Mouse (Mus musculus) testis, adult 2 months (tissue): Measurements from ENCODE around the gene Ttpal. TPM values are rescaled to one million over a fixed set of nuclear protein-coding genes. Genes with fewer than 3 reads are reported as not detected.

Experiments
- H3K27ac ChIP-seq: fragments of 200-500 bp; 2 replicates; pipeline ENCODE4 v1.5.1; 2012; ENCODE audit warnings: low read depth, low read length; ENCODE audit not compliant: control insufficient read depth, insufficient read depth
- H3K27me3 ChIP-seq: fragments of 200-500 bp; 2 replicates; pipeline ENCODE4 v1.6.1; 2012; ENCODE audit warnings: mild to moderate bottlenecking, low read length, moderate library complexity; ENCODE audit not compliant: control insufficient read depth, insufficient read depth
- H3K36me3 ChIP-seq: fragments of 200-500 bp; 2 replicates; pipeline ENCODE4 v1.6.1; 2012; ENCODE audit warnings: mild to moderate bottlenecking, low read length; ENCODE audit not compliant: control insufficient read depth, insufficient read depth
- H3K4me1 ChIP-seq: fragments of 200-500 bp; 2 replicates; pipeline ENCODE4 v1.6.1; 2012; ENCODE audit warnings: low read length; ENCODE audit not compliant: control insufficient read depth, insufficient read depth
- H3K4me3 ChIP-seq: fragments of 200-500 bp; 2 replicates; pipeline ENCODE4 v1.5.1; 2012; ENCODE audit warnings: low read depth, mild to moderate bottlenecking, low read length, moderate library complexity, mixed read lengths; ENCODE audit not compliant: control insufficient read depth
- CTCF ChIP-seq: fragments of 200-500 bp; IDR thresholded peaks from 2 replicates; pipeline ENCODE4 v1.5.1; 2012; ENCODE audit warnings: low read depth, mild to moderate bottlenecking, inconsistent platforms, low read length, moderate library complexity; ENCODE audit not compliant: control insufficient read depth, insufficient read depth, insufficient replicate concordance
- POLR2A ChIP-seq: fragments of 200-500 bp; IDR thresholded peaks from 2 replicates; pipeline ENCODE4 v1.6.1; 2012; ENCODE audit warnings: low read depth, mild to moderate bottlenecking, inconsistent platforms, low read length, moderate library complexity; ENCODE audit not compliant: control insufficient read depth
- polyA plus RNA-seq: library from polyadenylated mRNA; depleted of rRNA; stranded (reverse); fragments of >200 nt; gene quantifications from 2 replicates; pipeline ENCODE4 v1.2.3, GENCODE M21; 2012; rRNA removed

Ttpal gene
- 2.5 and 4.0 TPM in 2 replicates for polyA plus RNA-seq

DNA sequence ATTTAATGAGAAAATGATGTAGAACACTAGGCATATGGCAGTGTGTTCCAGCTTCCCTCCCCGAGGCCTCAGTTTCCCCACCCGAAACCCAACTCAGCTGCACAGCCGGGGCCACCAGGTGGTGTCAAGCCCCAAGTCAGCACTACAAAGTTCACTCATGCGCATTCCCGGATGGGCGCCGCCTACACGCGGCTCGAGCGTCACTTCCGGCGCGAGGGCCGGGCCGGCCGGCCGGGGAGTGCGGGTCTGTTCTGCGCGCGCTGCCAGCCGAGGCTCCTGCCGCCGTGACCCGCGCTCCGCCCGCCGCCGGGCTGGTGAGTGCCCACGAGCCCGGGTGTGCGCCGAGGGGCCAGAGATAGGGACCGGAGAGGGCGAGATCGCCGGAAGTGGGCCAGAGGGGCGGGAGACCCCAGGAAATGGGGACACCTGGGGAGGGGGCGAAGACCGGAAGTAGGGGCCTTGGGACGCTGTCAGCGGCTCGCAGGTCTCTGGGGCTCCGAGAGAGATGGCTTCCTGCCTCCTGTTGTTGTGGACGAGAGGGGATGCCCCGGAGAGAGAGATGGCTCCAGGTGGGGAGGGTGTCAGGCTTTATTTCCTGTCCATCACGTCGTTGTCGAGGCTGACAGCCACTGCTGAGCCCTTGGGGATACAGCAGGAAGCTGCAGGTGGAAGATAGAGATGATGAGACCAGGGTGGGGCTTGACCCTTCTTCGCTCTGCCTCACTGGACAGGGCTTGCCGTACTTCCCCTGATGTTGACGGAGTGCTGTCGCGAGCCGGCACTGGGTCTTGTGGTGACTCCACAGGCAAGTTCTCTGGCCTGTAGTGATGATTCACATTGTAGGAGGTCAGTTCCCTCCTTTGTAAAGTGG, at the start of gene Ttpal:
Ttpal (plus strand) TSS at position 214 of the 871 bp plus-strand sequence.
- peak; percentile 38; the same call in 1 of the 2 replicates for TF ChIP-seq CTCF
- peak; percentile 68; the same call in 1 of the 2 replicates for TF ChIP-seq POLR2A
- Histone ChIP-seq H3K36me3 (no peaks in the 10 kb centered on the region), H3K27ac (peak within 1 kb of the TSS; percentile 86), H3K4me3 (peak within 1 kb of the TSS; percentile 97), H3K27me3 (no peaks in the 10 kb centered on the region), H3K4me1 (peaks cover 10% of the 10 kb centered on the region)

GRCm38 (mm10) chr2:163552518-163552929, 49.6 kb upstream of the Ttpal start:
- H3K27me3 ChIP-seq, result no peaks in the 10 kb centered on the region
- no peaks in the 10 kb centered on the region for H3K36me3 ChIP-seq
- no peaks in the 10 kb centered on the region; the same call in 1 of the 2 replicates for H3K4me1 ChIP-seq
- no peak for TF ChIP-seq POLR2A
- no peak overlapping the region for H3K27ac ChIP-seq
- no peak overlapping the region for H3K4me3 ChIP-seq

DNA sequence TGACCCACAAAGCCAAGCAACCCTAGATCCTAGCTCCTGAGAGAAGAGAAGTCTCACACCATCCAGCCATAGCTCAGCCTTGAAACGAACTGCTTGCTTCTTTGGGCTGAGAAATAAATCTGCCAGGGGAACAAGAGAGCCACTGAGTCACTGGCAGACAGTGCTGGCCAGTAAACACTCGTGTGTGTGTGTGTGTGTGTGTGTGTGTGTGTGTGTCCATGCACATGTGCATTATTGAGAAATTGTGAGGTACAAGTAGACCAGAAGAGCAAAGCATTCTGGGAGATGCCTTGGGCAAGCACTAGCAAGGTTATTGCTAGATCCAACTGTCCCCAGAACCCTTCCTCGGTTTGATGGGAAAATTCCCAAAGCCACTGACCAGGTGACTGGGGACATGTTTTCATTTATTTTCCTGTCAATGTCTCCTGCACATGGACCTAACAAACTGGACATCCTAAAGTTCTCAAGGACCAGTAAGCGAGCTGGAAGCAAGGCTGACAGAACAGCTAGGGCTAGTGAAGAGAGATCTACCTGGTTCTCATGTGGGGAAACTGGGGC, 47.6 kb upstream of the Ttpal start:
- no peak overlapping the region for H3K27ac ChIP-seq

GRCm38 (mm10) chr2:163554996-163555395, 47.1 kb upstream of the Ttpal start:
- no peaks in the 10 kb centered on the region for H3K27me3 ChIP-seq
- H3K27ac ChIP-seq, result no peak overlapping the region
- TF ChIP-seq POLR2A (no peak), CTCF (no peak)
- H3K4me1 ChIP-seq, result no peaks in the 10 kb centered on the region; the same call in 1 of the 2 replicates
- H3K4me3 ChIP-seq, result no peak overlapping the region
- H3K36me3 ChIP-seq, result no peaks in the 10 kb centered on the region

More for the DNA sequence above, 47.6 kb upstream of the Ttpal start:
- no peak overlapping the region for H3K4me3 ChIP-seq
- H3K27me3 ChIP-seq, result no peaks in the 10 kb centered on the region
- H3K36me3 ChIP-seq, result no peaks in the 10 kb centered on the region
- H3K4me1 ChIP-seq, result no peaks in the 10 kb centered on the region; the same call in 1 of the 2 replicates
- TF ChIP-seq CTCF, result no peak
- TF ChIP-seq POLR2A, result no peak

DNA sequence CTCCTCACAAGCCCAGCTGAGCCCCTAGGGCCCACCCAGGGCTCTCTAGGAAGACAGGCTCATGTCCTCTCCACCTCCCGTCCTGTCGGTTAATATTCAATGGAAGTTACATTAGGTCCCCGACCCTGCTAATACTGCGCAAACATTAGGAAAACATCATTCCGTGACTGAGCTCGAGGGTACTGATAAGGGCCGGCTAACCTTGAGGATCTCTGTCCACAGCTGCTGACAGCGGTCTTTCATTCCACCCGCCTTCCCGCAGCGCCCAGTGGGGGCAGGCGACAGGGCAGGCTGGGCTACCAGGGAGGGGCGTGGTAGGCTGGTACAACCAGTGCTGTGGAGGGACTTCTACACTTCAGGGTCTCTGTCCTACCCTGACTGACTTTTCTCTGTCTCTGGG, 46.7 kb upstream of the Ttpal start:
- H3K27ac ChIP-seq, result no peak overlapping the region
- H3K27me3 ChIP-seq, result no peaks in the 10 kb centered on the region
- no peaks in the 10 kb centered on the region; the same call in 1 of the 2 replicates for H3K4me1 ChIP-seq
- H3K4me3 ChIP-seq, result no peak overlapping the region
- H3K36me3 ChIP-seq, result no peaks in the 10 kb centered on the region
- no peak for TF ChIP-seq POLR2A

DNA sequence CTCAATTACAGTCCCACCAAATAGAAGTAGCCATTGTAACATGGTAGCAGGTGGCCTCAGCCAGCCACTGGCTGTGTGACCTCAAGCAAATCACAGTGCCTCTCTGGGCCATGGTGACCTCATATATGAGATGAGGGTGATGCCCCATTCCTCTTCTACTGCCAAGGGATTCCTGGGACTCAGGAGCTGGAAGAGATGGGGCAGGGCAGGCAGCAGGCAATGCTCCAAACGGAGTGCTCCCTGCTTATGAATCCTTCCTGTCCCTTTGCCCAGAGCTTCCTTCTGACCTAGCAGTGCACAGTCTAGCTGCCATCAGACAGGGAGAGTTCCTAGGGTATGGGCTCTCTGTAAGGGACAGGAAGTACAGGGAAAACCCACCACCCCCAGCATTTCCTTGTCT, 43.6 kb upstream of the Ttpal start:
- no peaks in the 10 kb centered on the region for H3K36me3 ChIP-seq
- no peak overlapping the region for H3K27ac ChIP-seq
- no peaks in the 10 kb centered on the region for H3K27me3 ChIP-seq
- no peaks in the 10 kb centered on the region; the same call in 1 of the 2 replicates for H3K4me1 ChIP-seq
- TF ChIP-seq CTCF, result no peak
- no peak for TF ChIP-seq POLR2A
- H3K4me3 ChIP-seq, result no peak overlapping the region

DNA sequence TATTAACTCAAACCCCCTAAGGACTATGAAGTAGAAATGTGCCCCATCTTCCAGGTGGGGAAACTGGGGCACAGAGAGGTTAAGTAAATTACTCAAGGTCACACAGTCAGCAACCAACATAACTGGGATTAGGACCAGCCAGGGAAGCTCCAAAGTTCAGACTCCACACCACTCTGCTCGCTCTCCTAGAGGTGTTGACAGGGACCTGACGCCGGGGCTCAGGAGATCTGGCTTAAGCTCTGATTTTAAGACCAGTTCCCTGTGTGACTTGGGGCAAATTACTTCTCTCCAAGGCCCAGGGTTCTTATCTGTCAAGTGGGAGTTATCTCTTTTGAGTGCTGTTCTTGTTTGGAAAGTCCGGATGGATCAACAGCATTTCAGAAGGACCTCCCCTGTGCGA, 42.9 kb upstream of the Ttpal start:
- no peaks in the 10 kb centered on the region for H3K27me3 ChIP-seq
- H3K4me1 ChIP-seq, result no peaks in the 10 kb centered on the region; the same call in 1 of the 2 replicates
- TF ChIP-seq POLR2A (no peak), CTCF (no peak)
- H3K4me3 ChIP-seq, result no peak overlapping the region
- no peak overlapping the region for H3K27ac ChIP-seq
- H3K36me3 ChIP-seq, result no peaks in the 10 kb centered on the region
